Mouse (Mus musculus): ENCODE results near the gene Mov10.
A peak's percentile ranks its signal among the peaks of the same experiment; 100 is the strongest.

DNA sequence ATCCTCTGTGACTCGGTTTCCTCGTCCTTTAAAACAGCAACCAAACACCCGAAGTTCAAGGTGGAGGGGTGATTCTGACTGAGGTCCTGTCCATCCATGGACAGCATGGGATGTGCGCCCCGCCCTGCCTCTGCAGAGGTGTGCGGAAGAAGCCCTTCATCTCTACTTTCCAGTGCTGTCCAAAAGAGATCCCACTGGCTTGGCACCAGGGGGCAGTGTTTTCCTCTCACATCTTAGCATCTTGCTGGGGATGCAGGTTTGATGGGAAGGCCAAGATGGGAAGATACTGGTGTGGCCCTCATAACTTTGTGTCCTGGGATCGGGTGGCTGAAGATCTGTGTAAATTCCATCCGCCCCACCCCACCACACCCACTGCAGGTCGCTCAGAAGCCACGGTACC lies 48.3 kb downstream of the Mov10 start:
- no peak for TF ChIP-seq EP300 (IDR thresholded peaks at IDR 0.05; ENCODE audit: low read depth)
- peak; percentile 84 for TF ChIP-seq CTCF (IDR thresholded peaks at IDR 0.05; ENCODE audit: low read depth)
